Mouse (Mus musculus): ENCODE measurements around the gene Hoxb1.

Hoxb1 gene

DNA sequence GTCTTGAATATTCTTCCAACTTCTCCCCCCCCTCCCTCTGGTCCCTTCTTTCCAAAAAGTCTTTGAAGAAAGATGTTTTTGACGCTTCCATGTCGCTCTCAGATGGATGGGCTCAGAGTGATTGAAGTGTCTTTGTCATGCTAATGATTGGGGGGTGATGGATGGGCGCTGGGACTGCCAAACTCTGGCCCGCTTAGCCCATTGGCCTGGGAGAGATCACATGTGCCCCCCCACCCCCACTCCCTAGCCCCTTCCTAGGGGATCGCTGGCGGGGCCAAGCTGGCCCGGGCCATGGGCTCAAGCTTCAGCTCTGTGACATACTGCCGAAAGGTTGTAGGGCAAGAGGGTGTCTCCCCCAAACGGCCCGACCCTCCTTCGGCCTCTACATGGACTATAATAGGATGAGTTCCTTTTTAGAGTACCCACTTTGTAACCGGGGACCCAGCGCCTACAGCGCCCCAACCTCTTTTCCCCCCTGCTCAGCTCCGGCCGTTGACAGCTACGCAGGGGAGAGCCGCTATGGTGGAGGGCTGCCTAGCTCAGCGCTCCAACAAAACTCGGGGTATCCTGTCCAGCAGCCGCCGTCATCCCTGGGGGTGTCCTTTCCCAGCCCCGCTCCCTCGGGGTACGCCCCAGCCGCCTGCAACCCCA is at the start of gene Hoxb1:
Gene Hoxb1, plus strand, starts transcription at position 312 of the 651 bp plus-strand sequence.
- DNase-seq (ENCODE audit: low read depth), result no peak

DNA sequence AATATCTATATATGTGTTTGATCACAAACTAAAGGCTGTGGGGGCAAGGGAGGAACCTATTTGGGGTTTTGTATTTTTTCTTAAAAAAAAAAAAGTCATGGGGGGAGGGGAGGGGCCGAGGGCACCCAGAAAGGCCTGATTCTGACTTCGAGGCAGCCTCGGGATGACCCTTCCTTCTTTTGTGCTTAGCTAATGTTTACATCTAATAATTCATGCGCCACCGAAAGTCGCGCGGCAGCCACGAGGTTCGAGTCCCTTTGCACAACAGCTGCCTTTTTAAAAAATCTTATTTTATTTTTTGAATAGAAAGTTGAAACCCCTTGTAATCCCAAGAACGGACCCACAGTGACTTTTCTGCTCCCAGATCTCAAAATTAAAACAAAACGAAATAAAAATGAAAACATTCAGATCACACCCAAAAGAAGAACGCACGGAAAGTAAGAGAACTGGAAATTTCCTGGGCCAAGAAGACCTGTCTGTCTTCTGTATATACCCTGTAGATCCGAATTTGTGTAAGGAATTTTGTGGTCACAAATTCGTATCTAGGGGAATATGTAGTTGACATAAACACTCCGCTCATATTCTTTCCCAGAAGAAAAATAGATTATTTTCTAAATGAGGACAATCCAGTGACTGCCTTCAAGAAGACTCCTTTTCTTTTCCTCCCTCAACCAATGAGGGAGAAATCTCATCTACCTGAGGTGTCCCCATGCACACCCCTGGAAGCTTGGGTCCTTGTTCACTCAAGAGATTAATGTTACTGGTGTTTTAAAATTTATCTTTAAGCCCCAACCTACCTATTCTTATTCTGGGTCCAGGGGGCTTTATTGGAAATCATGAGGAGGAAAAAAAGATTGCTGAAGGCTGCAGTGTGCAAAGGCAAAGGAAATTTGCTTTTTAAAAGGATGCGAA is 48.6 kb upstream of the Hoxb1 start:
- no peak for DNase-seq (ENCODE audit: low read depth)

DNA sequence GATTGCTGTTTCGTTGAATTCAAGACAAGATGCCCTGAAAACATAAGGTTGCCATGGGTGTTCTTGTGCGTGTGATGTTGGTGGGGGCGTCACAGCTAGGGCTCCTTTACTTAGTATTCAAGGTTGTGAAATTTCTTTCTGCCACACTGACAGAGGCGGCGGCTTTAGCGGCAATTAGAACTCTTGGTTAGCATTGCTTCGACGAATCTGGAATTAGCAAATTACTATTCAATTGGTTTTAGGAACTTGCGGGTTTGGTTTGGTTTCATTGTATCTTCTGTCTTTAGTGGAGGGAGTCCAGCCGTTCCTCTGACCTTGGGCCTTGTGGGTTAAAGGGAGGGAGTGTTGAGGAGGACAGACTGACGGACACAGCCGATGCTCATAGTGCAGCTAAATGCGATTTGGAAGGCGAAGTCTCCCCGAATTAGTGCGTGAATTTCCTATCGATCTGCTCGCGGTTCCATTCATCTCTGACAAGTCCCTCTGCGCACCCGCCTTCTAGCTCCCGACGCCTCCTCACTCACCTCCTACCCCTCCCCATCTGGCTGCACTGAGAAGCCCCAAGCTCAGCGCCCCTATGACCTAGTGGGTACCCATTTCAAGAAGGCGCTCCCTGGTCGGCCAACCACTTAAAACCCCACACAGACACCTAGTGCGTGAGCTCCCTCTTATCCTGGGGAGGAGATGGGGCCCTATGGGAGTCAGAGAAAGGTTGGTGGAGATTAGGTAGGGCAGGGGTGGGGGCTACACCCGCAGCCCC is 47.8 kb upstream of the Hoxb1 start, which contains the start of gene Hoxb4:
Gene Hoxb4, plus strand, starts transcription at position 660 of the 760 bp plus-strand sequence.
- DNase-seq (ENCODE audit: low read depth), result peak; percentile 12

DNA sequence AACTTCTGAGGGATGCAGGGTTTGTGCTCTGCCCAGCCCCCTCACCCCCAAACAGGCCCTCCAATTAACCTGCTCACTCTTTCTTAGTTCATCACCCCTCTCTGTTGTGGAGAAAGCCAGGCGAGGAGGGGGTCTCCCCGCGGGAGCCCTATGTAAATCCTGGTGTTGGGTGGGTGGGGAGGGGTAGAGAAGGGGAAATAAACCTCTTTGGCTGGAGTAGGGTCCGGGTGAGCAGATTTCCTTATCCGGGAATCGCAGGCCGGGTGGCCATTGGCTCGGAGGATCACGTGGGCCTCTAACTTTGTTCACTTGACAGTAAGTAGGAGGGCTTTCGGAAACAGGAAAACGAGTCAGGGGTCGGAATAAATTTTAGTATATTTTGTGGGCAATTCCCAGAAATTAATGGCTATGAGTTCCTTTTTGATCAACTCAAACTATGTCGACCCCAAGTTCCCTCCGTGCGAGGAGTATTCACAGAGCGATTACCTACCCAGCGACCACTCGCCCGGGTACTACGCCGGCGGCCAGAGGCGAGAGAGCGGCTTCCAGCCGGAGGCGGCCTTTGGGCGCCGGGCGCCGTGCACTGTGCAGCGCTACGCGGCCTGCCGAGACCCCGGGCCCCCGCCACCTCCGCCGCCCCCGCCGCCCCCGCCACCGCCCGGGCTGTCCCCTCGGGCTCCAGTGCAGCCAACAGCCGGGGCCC is 47.0 kb upstream of the Hoxb1 start:
- peak; percentile 91 for DNase-seq (ENCODE audit: low read depth)

DNA sequence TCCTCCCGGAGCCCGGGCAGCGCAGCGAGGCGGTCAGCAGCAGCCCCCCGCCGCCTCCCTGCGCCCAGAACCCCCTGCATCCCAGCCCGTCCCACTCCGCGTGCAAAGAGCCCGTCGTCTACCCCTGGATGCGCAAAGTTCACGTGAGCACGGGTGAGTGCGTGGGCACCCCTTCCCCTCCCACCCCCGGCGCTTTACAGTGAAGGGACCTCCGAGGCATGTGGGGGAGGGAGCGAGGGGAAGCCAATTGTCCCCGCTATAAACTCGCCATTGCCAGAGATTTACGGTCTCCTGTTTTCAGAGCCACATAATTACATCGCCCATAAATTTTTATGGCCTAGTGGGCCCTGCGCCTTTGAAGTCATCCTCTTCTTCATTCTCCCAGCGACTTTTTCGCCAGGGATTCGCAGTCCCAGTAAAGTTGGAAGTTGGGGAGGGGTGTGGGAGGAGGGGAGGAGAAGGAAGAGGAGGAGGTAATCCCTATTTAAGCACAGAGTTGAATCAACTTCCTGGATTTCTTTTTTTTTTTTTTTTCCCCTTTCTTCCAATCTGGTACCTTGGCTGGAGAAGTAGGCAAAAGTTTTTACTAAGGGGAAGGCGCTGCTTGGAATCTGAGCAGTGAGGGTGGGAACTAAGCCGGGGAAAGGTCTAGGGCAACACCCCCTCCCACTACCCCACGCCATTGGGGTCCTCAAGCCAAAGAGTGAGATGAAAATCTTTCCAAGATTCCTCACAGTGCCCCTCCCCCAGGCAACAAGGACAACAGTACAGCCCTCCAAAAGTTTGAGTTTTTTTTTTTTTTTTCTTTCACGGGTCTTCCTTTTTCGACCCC is 46.3 kb upstream of the Hoxb1 start:
- DNase-seq (ENCODE audit: low read depth), result peak; percentile 38

DNA sequence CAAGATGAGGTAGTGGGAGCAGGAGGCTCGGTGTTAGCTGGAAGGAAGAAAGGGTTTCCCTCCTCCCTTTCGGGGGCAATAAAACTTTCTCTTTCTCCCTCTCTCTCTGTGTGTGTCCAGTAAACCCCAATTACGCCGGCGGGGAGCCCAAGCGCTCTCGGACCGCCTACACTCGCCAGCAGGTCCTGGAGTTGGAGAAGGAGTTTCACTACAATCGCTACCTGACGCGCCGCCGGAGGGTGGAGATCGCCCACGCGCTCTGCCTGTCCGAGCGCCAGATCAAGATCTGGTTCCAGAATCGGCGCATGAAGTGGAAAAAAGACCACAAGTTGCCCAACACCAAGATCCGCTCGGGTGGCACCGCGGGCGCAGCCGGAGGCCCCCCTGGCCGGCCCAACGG is 45.6 kb upstream of the Hoxb1 start:
- peak; percentile 12 for DNase-seq (ENCODE audit: low read depth)

DNA sequence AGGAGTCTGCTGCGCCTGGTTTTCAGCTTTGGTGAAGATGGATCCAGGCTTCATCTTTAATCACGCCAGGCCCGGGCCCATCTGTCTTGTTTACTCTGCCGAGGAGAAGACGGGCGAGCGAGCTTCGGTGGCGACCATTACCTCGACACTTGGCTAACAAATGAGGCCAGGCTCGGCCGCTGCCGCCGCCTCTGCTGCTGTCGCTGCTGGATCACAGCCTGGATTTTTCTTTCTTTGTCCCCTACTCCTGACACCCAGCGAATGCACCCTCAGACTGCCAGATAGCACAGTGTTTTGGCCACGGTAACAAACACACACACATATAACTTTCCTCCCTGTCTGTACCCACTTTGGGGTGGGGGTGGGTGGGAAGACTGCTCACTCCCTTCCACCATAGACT is 44.9 kb upstream of the Hoxb1 start:
- no peak for DNase-seq (ENCODE audit: low read depth)

DNA sequence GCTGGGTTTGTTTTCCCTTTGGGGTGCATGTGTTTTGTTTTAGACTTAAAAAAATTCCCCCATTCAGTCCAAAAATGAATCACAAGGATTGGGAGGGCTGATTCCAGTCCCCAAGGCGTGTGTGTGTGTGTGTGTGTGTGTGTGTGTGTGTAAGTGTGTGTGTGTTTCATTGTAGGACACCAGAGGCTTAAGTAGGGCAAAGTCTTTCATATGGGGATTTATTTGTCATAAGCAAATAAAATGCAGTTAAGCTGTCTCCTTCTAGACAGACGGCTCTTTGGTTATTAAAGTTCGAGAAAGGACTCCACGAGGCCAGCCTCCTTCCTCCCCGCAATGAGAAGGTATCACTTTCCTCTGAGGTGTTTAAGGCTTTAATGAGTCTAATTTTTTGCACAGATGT is 43.7 kb upstream of the Hoxb1 start:
- DNase-seq (ENCODE audit: low read depth), result no peak

DNA sequence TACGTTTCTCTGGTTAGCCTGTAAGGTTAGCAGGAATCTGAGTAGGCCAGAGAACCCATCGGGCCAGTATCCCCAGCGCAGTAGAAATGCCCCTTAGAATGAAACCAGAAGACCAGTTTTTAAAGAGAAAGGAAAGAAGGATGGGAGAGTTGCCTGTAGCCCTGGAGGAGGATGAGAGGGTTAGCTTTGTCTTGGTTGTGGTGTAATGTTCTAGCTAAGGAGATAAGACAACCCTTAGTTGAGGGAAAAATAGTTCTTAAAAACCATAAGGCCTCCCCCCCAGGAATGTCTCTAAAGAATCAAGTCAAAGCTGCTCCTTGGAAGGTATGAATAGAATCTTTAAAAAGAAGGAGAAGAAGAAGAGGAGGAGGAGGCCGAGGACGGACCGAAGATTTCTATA is 42.8 kb upstream of the Hoxb1 start:
- DNase-seq (ENCODE audit: low read depth), result no peak

DNA sequence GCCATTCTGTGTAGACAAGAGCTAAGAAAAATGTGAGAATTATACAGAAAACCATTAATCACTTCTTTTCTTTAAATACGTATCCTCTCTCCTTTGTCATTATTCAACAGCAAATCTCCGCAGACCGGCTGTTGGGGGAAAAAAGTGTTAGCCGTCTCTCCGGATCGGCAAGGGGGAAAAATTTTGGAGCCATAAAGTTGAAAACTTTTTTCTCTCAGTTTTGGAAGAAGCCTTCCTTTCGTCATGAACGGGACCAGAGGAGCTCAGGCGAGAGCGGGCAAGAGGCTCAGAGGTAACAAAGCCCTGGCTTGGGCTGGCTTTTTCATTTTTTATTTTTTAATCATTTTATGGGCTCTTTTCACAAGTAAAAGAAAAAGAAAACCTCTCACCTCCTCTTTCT is 42.4 kb upstream of the Hoxb1 start, which contains the start of gene Hoxb3:
Gene Hoxb3, plus strand, starts transcription at position 173 of the 400 bp plus-strand sequence.
- no peak for DNase-seq (ENCODE audit: low read depth)

DNA sequence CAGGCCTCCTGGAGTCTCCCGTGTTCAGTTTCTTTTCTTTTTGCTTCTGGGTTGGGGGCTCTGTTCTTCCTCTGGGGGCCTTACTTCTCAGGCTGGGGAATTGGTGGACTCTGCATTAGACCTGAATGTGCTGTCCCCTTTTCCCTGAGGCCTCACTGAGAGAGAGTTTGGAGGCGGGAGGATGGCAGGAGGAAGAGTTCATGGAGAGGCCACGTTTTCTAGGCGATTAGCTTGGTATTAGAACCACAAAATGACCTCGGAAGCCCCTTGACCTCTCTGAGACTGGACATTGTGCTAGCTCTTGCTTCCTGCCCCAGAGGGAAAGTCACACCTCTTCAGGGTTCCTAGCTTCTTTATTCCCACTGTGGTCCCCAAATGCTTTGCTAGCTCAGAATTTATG is 41.4 kb upstream of the Hoxb1 start:
- no peak for DNase-seq (ENCODE audit: low read depth)

DNA sequence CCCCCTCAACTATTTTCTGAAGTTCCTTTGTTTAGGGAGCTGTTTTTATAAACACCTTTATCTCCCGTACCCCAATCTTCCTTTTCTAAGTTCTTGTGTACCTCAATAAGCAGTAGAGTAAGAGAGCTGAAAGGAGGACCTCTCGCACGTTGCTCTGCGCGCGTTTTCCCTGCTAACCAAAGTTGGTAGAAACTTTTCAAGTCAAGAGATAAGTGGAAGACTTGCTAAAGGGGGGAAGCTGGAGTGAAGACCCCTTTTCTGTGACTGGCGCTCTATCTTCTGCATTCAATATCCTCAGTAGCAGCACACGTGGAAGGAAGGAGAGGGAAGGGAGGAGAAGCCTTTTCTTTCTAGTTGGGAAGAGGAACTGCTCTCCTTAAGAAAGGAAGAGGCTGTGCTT is 40.6 kb upstream of the Hoxb1 start:
- DNase-seq (ENCODE audit: low read depth), result no peak

DNA sequence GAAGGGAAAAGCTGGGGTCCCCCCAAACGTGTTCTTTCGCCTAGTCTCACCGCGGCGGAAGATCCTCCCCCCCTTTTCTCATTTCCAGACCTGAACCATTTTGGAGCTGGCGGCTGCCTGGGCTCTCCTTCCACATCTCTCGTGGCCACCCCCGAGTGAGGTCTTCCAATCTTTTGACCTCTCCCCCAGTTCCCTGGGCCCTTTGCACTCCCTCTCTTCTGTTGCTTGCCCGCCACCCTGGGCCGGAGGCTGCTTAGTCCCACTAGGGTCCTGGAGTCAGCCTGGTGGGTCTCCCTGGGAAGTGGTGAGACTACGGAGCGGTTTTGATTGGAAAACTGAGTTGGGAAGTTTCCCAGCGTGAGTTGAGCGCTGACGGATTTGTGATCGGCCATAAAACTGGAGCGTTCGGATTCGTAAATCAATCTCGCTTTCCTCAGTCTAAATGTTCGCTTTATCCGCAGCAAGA is 39.8 kb upstream of the Hoxb1 start:
- no peak for DNase-seq (ENCODE audit: low read depth)

DNA sequence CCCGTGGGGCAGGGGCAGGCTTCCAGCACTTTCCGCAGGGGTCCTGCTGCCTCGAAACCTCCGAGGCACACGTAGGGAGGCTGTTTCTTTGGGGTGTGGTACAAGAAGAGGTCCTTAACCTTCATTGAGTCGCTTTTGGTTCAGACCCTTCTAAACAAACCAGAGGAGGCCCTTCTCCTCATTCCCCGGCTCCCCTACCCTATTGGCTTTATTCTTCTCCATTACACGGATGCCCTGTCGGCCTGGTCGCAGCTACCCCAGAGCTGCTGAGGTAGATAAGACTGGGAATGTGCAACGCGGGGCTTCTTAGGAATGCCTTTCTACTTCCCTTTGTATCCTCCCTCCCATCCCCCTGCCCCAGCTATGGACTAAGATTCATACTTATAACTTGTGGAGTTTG is 38.8 kb upstream of the Hoxb1 start:
- DNase-seq (ENCODE audit: low read depth), result no peak

DNA sequence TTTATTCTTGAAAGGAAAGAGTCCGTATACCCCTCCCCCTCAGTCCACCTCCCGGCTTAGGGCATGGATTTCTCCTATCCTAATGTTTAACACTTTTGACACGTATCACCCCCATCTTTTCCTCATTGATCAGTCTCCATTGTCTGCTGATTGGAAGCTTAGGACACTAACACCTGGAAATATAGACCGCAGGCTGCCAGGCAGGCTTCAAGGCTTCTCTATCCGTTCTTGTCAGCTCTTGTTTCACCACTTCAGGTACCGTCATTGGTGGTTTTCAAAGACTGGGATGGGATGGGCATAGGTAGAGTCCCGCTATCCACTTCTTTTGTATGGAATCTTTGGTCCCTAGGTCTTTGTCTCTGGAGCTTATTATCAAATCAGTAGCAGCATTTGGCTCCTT is 38.4 kb upstream of the Hoxb1 start:
- DNase-seq (ENCODE audit: low read depth), result no peak

DNA sequence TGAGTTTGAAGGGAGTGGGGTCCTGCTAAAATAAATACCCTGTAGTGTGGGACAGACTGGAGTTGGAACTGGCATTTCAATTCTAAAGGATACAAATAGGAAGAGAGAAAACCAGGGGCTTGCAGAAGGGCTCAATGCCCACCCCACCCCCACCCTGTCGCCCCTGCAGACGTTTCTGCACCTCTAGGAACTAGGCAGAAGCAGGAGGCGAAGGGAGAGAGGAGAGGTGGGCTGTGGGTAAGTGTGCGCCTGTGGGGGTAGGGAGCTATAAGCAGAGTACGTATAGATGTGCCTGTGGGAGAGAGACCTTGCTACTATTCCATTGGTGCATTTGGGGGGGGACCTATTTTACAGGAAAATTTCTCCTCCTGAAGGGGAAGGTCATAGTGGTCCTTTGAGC is 37.8 kb upstream of the Hoxb1 start:
- no peak for DNase-seq (ENCODE audit: low read depth)

DNA sequence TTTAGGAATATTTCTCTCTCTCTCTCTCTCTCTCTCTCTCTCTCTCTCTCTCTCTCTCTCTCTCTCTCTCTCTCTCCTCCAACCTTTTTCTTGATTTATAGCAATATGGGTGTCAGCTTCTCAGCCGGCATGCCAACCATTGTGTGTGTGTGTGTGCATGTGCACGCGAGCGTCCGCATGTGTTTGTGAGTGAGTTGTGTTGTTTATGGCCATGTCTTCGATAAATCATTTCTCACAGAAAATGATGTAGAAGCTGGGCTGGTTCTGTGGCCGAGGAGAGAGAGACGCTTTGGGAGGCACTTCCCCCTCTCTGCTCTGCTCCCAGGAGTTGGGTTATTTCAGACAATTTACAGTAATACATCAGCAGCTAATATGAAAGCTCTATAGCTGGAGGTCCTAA is 36.9 kb upstream of the Hoxb1 start:
- no peak for DNase-seq (ENCODE audit: low read depth)

DNA sequence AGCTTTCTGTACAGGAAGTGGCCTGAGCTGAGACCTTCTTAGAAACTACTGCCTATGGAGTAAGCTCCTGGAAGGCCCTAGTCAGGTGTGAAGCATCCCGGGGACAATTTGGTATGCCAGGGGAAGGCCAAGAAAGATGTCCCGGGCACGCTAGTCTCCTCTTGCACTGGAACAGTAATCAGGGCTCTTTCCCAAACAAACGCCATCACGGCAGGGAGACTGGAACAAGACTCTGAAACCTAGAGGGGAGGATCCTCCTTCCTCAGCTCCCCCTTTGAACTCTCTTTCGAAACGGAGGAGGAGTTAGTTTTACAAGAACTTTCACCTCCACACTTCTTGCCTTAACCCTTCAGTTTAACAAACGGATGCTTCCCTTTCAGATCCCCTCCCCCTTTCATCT is 33.4 kb upstream of the Hoxb1 start:
- no peak for DNase-seq (ENCODE audit: low read depth)

DNA sequence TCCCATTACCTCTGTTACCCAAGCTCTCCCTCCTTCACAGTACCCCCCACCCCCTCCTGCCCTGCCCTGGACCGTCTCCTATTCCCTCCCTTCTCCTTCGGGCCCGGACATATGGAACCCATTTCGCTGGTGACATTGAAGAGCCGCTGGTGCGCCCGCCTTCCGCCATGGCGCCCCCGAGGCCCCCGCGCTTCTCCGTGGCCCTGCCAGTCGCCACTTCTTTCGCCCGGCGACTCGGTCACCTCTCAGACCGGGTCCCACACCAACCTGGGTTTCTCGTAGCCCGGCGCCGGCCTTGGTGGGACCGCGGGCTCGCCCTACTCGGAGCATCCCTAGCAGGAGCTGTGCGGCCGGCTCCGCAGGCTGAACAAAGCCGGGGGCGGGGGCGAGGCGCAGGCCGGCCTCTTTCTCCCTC is 32.9 kb upstream of the Hoxb1 start:
- no peak for DNase-seq (ENCODE audit: low read depth)

DNA sequence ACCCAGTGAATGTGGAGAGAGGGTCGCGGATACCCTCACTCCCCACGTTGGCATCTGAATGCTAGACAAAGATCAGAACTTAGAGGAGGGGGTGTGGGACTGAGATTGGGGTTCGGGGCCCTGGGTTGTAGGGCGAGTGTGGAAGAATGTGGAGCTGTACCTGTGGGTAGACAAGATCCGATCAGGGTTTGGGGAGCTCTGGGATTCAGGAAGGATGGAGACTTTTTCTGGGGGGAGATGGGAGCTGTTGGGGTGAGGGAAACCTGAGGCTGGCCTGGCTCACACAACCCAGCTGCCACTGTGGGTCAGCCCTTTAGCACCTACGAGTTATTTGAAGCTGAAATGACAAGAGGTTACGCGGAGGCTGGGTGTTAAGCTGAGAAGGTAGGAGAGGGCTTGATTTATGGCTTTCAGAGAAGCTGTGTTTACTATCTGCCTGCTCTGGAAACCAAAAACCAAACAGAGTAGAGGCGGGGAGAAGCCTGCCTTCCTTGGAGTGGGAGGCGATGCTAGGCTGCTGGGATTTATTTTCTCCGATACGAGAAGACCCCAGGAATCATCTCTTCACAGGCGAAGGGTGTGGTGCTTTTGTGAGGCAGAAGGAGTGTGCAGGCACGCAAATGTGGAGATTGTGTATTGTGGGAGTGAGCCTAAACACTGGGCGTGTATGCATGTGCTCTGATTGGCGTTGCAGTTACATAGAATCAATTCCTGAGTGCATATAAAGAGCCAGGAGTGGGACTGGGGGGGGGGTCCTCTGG is 32.1 kb upstream of the Hoxb1 start:
- no peak for DNase-seq (ENCODE audit: low read depth)
